Mouse (Mus musculus): ENCODE measurements at regions not wholly inside any gene's neighbourhood (a gene's known extent, or its start where the extent isn't known, plus 50 kb on each side); places are given as distances from the start of the nearest gene placed in this dataset.

- TF ChIP-seq CTCF (IDR thresholded peaks at IDR 0.05; ENCODE audit: low read depth, low read length) (no peak), POLR2A (IDR thresholded peaks at IDR 0.05; ENCODE audit: borderline replicate concordance, low read depth, low read length) (no peak)
Observed at GRCm38 (mm10) chr5:96940170-96941086, 57.1 kb upstream of the Bmp2k start.
